Mouse (Mus musculus) thymus, postnatal 14 days (tissue): ENCODE results near the gene Zp1.

Experiments used
- DNase-seq: peaks from one replicate; pipeline ENCODE4 v3.0.0; 2021

The Zp1 gene

GRCm38 (mm10) chr19:10921058-10921457 is 626 bp upstream of the Zp1 start:
- DNase-seq: no peak

GRCm38 (mm10) chr19:10918321-10918991 is 2.0 kb downstream of the Zp1 start:
- DNase-seq: no peak

GRCm38 (mm10) chr19:10916506-10916905 is 3.9 kb downstream of the Zp1 start:
- DNase-seq: no peak

GRCm38 (mm10) chr19:10914870-10915269 is 5.6 kb downstream of the Zp1 start:
- DNase-seq: no peak

- DNase-seq: no peak
Measured at GRCm38 (mm10) chr19:10914291-10914690, 6.1 kb downstream of the Zp1 start.

- DNase-seq: no peak
Measured at GRCm38 (mm10) chr19:10909087-10909721, 11.2 kb downstream of the Zp1 start.

GRCm38 (mm10) chr19:10907891-10908290 is 12.5 kb downstream of the Zp1 start:
- DNase-seq: peak; percentile 66

- no peak for DNase-seq
Measured at GRCm38 (mm10) chr19:10905728-10906000, 14.8 kb downstream of the Zp1 start.

- no peak for DNase-seq
Measured at GRCm38 (mm10) chr19:10904927-10905727, 15.3 kb downstream of the Zp1 start.

- DNase-seq: no peak
Measured at GRCm38 (mm10) chr19:10904512-10904911, 15.9 kb downstream of the Zp1 start.

- DNase-seq: no peak
Measured at GRCm38 (mm10) chr19:10901046-10901445, 19.4 kb downstream of the Zp1 start.

GRCm38 (mm10) chr19:10900315-10900714 is 20.1 kb downstream of the Zp1 start:
- DNase-seq: no peak

GRCm38 (mm10) chr19:10897491-10897890 is 22.9 kb downstream of the Zp1 start:
- DNase-seq: no peak

- no peak for DNase-seq
Measured at GRCm38 (mm10) chr19:10896849-10897248, 23.6 kb downstream of the Zp1 start.

- DNase-seq: no peak
Measured at GRCm38 (mm10) chr19:10895708-10896107, 24.7 kb downstream of the Zp1 start.

- DNase-seq: peak; percentile 98
Measured at GRCm38 (mm10) chr19:10895016-10895528, 25.4 kb downstream of the Zp1 start, which contains the start of gene Prpf19. Prpf19 (plus strand) TSS chr19:10895231.

- DNase-seq: no peak
Measured at GRCm38 (mm10) chr19:10892201-10892600, 28.2 kb downstream of the Zp1 start.

- peak; percentile 93 for DNase-seq
Measured at GRCm38 (mm10) chr19:10881426-10882154, 38.8 kb downstream of the Zp1 start, which contains the start of gene Tmem109. Tmem109 (minus strand) TSS chr19:10882001.

GRCm38 (mm10) chr19:10880975-10881425 is 39.4 kb downstream of the Zp1 start:
- DNase-seq: no peak

GRCm38 (mm10) chr19:10880085-10880974 is 40.1 kb downstream of the Zp1 start:
- peak; percentile 64 for DNase-seq

- DNase-seq: no peak
Measured at GRCm38 (mm10) chr19:10878201-10878837, 42.1 kb downstream of the Zp1 start.
